Mouse (Mus musculus) hindbrain, embryonic 13.5 days (tissue): ENCODE measurements around the gene Gm17571. TPM values are rescaled to one million over a fixed set of nuclear protein-coding genes. Genes with fewer than 3 reads are reported as not detected.

ENCODE experiments used
- ATAC-seq: fragments of 200-750 bp; cut with Nextera tagmentation; 2 replicates; pipeline ENCODE4 v1.8.0; 2017; ENCODE audit warnings: moderate TSS enrichment; ENCODE audit not compliant: low FRiP score
- H3K27ac ChIP-seq: fragments of 300-500 bp; sonication (generic); 2 replicates; pipeline ENCODE4 v1.5.1; 2015; ENCODE audit warnings: inconsistent platforms, mild to moderate bottlenecking, moderate library complexity
- H3K27me3 ChIP-seq: fragments of 300-500 bp; sonication (generic); 2 replicates; pipeline ENCODE4 v1.6.1; 2015; ENCODE audit warnings: mild to moderate bottlenecking, inconsistent platforms
- H3K36me3 ChIP-seq: fragments of 300-500 bp; sonication (generic); 2 replicates; pipeline ENCODE4 v1.6.1; 2015; ENCODE audit warnings: mild to moderate bottlenecking, inconsistent platforms
- H3K4me1 ChIP-seq: fragments of 300-500 bp; sonication (generic); replicated peaks from 2 replicates; pipeline ENCODE4 v1.6.1; 2015; ENCODE audit warnings: inconsistent platforms
- H3K4me2 ChIP-seq: fragments of 300-500 bp; sonication (generic); 2 replicates; pipeline ENCODE4 v1.6.1; 2015; ENCODE audit warnings: inconsistent platforms, mild to moderate bottlenecking, moderate library complexity
- H3K4me3 ChIP-seq: fragments of 300-500 bp; sonication (generic); 2 replicates; pipeline ENCODE4 v1.5.1; 2015; ENCODE audit warnings: mild to moderate bottlenecking, inconsistent platforms
- H3K9ac ChIP-seq: fragments of 300-500 bp; sonication (generic); 2 replicates; pipeline ENCODE4 v1.6.1; 2015; ENCODE audit warnings: mild to moderate bottlenecking, inconsistent platforms
- H3K9me3 ChIP-seq: fragments of 300-500 bp; sonication (generic); 2 replicates; pipeline ENCODE4 v1.6.1; 2016; ENCODE audit warnings: inconsistent platforms
- WGBS: fragments of 180-500 bp; shearing (Covaris S2); methylation state at CpG from one replicate; pipeline ENCODE4 v1.1.7; 2015; 5-methylcytosine and 5-hydroxymethylcytosine counted together
- polyA plus RNA-seq: library from polyadenylated mRNA; unstranded; fragments of >200 nt; fragmentation: Nextera tagmentation; extraction: Ambion mirVana; gene quantifications from 2 replicates; pipeline ENCODE4 v1.2.1, GENCODE M21; 2015

Gm17571 gene
- not detected in 2 replicates for polyA plus RNA-seq

DNA sequence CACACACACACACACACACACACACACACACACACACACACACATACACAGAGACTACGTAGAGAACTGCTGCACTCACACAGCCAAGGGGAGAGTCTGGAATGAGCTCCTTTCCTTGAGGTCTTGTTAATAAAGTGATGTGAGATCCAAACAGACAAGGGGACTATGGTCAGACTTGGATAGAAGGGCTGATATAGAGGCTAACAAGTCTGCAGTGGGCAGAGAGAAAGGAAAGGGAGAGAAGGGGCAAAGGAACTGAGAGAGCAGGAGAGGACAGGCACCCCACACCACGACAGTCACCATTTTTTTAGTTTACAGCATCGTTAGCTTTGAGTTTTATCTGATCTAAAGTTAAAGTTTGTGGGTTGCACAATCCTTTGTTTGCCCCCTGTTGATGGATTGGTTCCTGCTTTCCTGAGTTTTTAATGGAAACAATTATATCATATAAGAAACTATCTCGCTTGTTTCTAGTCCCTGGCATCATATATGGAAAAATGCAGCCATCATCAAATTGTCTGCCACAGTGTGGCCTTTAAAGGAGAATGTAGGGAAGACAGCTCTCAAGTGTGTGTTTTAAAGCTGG lies at the start of gene Gm17571:
Gm17571 (minus strand) TSS at position 51 of the 583 bp plus-strand sequence.
- no peaks in the 10 kb centered on the region for H3K27me3 ChIP-seq
- WGBS: 91% methylated on average over 4 of the region's 4 CpGs
- H3K27ac ChIP-seq: no peak within 1 kb of the TSS
- H3K4me2 ChIP-seq: no peak within 1 kb of the TSS
- no peaks in the 10 kb centered on the region for H3K4me1 ChIP-seq
- H3K36me3 ChIP-seq: no peaks in the 10 kb centered on the region
- no peak for ATAC-seq
- H3K9me3 ChIP-seq: no peaks in the 10 kb centered on the region
- H3K4me3 ChIP-seq: no peak within 1 kb of the TSS
- no peak within 1 kb of the TSS for H3K9ac ChIP-seq

DNA sequence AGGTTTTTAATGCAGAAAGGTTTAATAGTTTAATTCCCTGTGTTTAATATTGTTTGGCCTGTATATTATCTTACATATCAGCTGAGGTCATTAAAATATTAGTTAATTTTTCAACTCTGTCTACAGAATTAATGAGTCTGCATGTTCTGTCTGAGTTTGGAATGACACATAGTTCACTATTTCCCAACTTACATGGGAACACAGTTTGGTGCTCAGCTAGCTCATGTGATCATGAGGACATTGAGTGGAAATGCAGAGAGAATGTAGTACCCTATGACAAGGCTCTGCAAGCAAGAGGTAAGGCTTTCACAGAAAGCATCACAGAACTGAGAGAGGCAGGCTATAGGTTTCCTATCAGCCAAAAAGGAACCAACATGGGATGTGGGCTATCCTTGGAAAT lies 49.0 kb upstream of the Gm17571 start:
- ATAC-seq: no peak
- no peaks in the 10 kb centered on the region for H3K9me3 ChIP-seq
- H3K36me3 ChIP-seq: no peaks in the 10 kb centered on the region
- no peak overlapping the region for H3K9ac ChIP-seq
- 0 out of 2 replicates have a peak, but pooled peaks cover 5% of the 10 kb centered on the region for H3K4me1 ChIP-seq
- no peak overlapping the region for H3K4me3 ChIP-seq
- no peak overlapping the region for H3K4me2 ChIP-seq
- H3K27me3 ChIP-seq: no peaks in the 10 kb centered on the region
- no peak overlapping the region for H3K27ac ChIP-seq

DNA sequence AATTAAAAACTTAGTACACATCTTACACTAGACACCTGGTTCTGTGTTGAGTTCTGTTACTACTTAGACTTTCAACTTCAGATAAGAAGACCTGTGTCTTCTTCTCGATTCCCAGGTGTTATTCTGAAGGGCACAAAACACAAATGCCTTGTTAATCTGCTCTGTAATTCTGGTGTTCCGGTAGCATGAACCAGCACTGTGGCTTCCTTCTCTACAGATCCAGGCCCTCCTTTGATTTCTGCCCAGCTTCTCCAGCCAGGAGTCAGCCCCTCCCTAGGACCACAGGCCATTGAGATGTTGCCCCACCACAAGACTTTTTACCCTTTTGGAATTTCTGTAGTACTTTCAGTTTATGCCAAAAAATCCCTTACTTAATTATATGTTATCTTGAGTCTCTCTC lies 47.2 kb upstream of the Gm17571 start:
- WGBS: 92% methylated on average over 2 of the region's 2 CpGs

GRCm38 (mm10) chr9:13492807-13493206 lies 46.3 kb upstream of the Gm17571 start:
- H3K27ac ChIP-seq: no peak overlapping the region

More for the DNA sequence above, 47.2 kb upstream of the Gm17571 start:
- Histone ChIP-seq H3K9me3 (no peaks in the 10 kb centered on the region), H3K9ac (no peak overlapping the region), H3K4me1 (0 out of 2 replicates have a peak, but pooled peaks cover 5% of the 10 kb centered on the region), H3K36me3 (no peaks in the 10 kb centered on the region), H3K27me3 (no peaks in the 10 kb centered on the region), H3K27ac (no peak overlapping the region), H3K4me2 (no peak overlapping the region), H3K4me3 (no peak overlapping the region)
- no peak for ATAC-seq

DNA sequence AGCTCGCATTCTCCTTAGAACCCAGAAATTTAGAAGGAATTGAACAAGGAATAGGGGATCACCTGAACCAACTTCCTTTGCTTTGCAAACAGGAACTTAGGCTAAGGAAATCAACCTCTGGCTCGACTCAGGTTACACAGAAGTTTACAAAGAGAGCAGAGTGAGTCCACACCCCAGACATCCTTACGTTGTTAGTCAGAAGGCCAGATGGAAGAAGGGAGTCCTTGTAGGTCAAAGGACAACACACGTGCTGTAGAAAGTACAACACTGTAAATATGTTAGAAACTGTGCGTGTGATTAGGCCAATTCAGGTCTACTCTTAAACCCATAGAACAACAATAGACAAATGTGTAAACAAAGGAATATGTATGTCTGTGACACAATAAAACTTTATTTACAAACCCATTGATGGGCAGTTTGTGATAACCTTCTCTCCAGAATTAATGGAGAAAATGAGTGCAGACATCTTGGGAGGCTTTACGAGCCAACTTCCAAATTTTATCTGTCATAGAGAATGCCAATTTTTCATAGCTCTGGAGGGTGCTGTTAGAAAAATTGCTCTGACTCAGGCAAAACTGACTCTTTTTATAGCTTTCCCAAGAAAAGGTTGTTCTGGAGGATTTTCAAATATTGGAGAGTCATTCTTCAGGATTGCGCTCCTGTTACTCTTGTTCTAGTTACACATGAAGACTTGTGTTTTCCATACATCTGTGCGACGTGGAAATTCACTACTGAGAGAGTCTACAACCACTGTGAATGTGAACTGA lies 45.5 kb upstream of the Gm17571 start:
- Histone ChIP-seq H3K9ac (no peak overlapping the region), H3K27me3 (no peaks in the 10 kb centered on the region), H3K9me3 (no peaks in the 10 kb centered on the region), H3K36me3 (no peaks in the 10 kb centered on the region), H3K4me1 (0 out of 2 replicates have a peak, but pooled peaks cover 4% of the 10 kb centered on the region), H3K27ac (no peak overlapping the region), H3K4me2 (no peak overlapping the region), H3K4me3 (no peak overlapping the region)
- 88% methylated on average over 9 of the region's 9 CpGs for whole genome bisulfite sequencing
- no peak for ATAC-seq

More at GRCm38 (mm10) chr9:13492807-13493206, 46.3 kb upstream of the Gm17571 start:
- Histone ChIP-seq H3K4me3 (no peak overlapping the region), H3K4me2 (no peak overlapping the region), H3K9ac (no peak overlapping the region), H3K4me1 (0 out of 2 replicates have a peak, but pooled peaks cover 5% of the 10 kb centered on the region), H3K9me3 (no peaks in the 10 kb centered on the region), H3K27me3 (no peaks in the 10 kb centered on the region), H3K36me3 (no peaks in the 10 kb centered on the region)
- 85% methylated on average over 2 of the region's 2 CpGs for WGBS
- no peak for ATAC-seq

- Histone ChIP-seq H3K9me3 (no peaks in the 10 kb centered on the region), H3K4me2 (no peak overlapping the region), H3K27me3 (no peaks in the 10 kb centered on the region), H3K9ac (no peak overlapping the region), H3K4me3 (no peak overlapping the region), H3K27ac (no peak overlapping the region), H3K4me1 (no peaks in the 10 kb centered on the region), H3K36me3 (no peaks in the 10 kb centered on the region)
- ATAC-seq: no peak
- 65% methylated on average over 1 of the region's 1 CpGs for WGBS
Observed at GRCm38 (mm10) chr9:13491107-13491506, 44.6 kb upstream of the Gm17571 start.

DNA sequence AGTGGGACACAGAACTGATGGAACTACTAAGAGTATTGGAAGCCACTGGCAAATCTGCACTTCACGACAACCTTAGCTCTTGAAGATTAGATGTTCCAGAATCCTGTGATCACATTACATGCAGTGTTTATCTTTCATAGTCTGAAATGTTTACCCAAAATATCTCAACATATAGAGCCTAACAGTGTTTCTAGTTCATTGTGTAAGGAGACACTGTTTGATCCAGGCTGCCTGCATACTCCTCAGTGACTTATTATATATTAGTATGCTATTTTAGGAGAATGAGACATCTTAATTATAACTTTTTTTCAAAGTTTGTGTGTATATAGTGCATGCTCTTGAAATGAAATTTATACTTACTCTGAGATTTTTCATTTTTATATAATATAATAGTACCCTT lies 39.4 kb upstream of the Gm17571 start:
- H3K4me1 ChIP-seq: peaks cover 18% of the 10 kb centered on the region
- H3K9ac ChIP-seq: no peak overlapping the region
- H3K27me3 ChIP-seq: no peaks in the 10 kb centered on the region
- no peak for ATAC-seq
- no peak overlapping the region for H3K4me3 ChIP-seq
- no peak overlapping the region for H3K27ac ChIP-seq
- H3K9me3 ChIP-seq: no peaks in the 10 kb centered on the region
- no peak overlapping the region for H3K4me2 ChIP-seq
- no peaks in the 10 kb centered on the region for H3K36me3 ChIP-seq
- WGBS: 94% methylated on average over 1 of the region's 1 CpGs

- Histone ChIP-seq H3K4me2 (no peak overlapping the region), H3K9me3 (no peaks in the 10 kb centered on the region), H3K4me3 (no peak overlapping the region), H3K27ac (no peak overlapping the region), H3K36me3 (no peaks in the 10 kb centered on the region), H3K27me3 (no peaks in the 10 kb centered on the region), H3K4me1 (peaks cover 24% of the 10 kb centered on the region), H3K9ac (no peak overlapping the region)
- ATAC-seq: no peak
- WGBS: 67% methylated on average over 12 of the region's 12 CpGs
Observed at GRCm38 (mm10) chr9:13484267-13485240, 38.0 kb upstream of the Gm17571 start.

- Histone ChIP-seq H3K4me2 (no peak overlapping the region), H3K27ac (no peak overlapping the region), H3K9ac (no peak overlapping the region), H3K9me3 (no peaks in the 10 kb centered on the region), H3K27me3 (no peaks in the 10 kb centered on the region), H3K4me3 (no peak overlapping the region), H3K36me3 (no peaks in the 10 kb centered on the region), H3K4me1 (peaks cover 33% of the 10 kb centered on the region)
- WGBS: 65% methylated on average over 5 of the region's 5 CpGs
- ATAC-seq: no peak
Observed at GRCm38 (mm10) chr9:13483199-13484068, 36.9 kb upstream of the Gm17571 start.

- H3K27me3 ChIP-seq: no peaks in the 10 kb centered on the region
- H3K9ac ChIP-seq: no peak overlapping the region
- no peaks in the 10 kb centered on the region for H3K36me3 ChIP-seq
- H3K4me2 ChIP-seq: no peak overlapping the region
- H3K27ac ChIP-seq: no peak overlapping the region
- H3K4me1 ChIP-seq: peaks cover 29% of the 10 kb centered on the region
- no peaks in the 10 kb centered on the region for H3K9me3 ChIP-seq
- H3K4me3 ChIP-seq: no peak overlapping the region
- ATAC-seq: no peak
- 9% methylated on average over 4 of the region's 4 CpGs for WGBS
Observed at GRCm38 (mm10) chr9:13479275-13479674, 32.7 kb upstream of the Gm17571 start.

DNA sequence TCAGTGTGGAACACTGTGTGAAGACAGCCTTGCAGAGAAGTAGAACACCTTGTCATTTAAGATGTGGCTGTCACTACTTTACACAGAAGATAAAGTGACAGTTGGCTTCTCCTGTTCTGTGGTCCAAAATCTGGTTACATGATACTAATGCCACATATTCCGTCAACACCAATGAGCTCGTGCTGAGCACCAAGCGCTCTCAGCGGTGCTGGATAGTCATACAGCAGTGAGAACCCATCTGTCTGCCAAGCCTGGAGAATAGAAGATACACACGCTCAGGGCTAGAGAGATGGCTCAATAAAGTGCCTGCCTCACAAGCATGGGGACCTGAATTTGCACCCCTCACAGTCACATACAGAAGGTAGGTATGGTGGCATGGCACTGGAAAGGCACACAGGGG lies 28.4 kb upstream of the Gm17571 start:
- H3K4me2 ChIP-seq: no peak overlapping the region
- H3K27ac ChIP-seq: no peak overlapping the region
- 95% methylated on average over 5 of the region's 5 CpGs for WGBS
- no peak overlapping the region for H3K4me3 ChIP-seq
- ATAC-seq: no peak
- no peaks in the 10 kb centered on the region for H3K27me3 ChIP-seq
- H3K9me3 ChIP-seq: no peaks in the 10 kb centered on the region
- peaks cover 16% of the 10 kb centered on the region for H3K4me1 ChIP-seq
- no peaks in the 10 kb centered on the region for H3K36me3 ChIP-seq
- H3K9ac ChIP-seq: no peak overlapping the region
